Mouse (Mus musculus) embryonic fibroblast, embryonic 13.5 days (primary cell): ENCODE measurements at regions not wholly inside any gene's neighbourhood (a gene's known extent, or its start where the extent isn't known, plus 50 kb on each side); places are given as distances from the start of the nearest gene placed in this dataset.

ENCODE experiments used
- H3K27ac ChIP-seq: 2 replicates; pipeline ENCODE4 v1.5.1; 2012; ENCODE audit warnings: low read length, control low read depth, inconsistent platforms; ENCODE audit not compliant: insufficient read depth
- H3K4me1 ChIP-seq: 2 replicates; pipeline ENCODE4 v1.6.1; 2011; ENCODE audit warnings: low read length; ENCODE audit not compliant: control insufficient read depth, insufficient read depth
- H3K4me3 ChIP-seq: 2 replicates; pipeline ENCODE4 v1.5.1; 2011; ENCODE audit warnings: mild to moderate bottlenecking, control low read depth, low read length; ENCODE audit not compliant: insufficient read depth
- CTCF ChIP-seq: IDR thresholded peaks from 2 replicates; pipeline ENCODE4 v1.5.1; 2011; ENCODE audit warnings: mild to moderate bottlenecking, control low read depth, low read length, moderate library complexity, borderline replicate concordance; ENCODE audit not compliant: insufficient read depth
- POLR2A ChIP-seq: IDR thresholded peaks from 2 replicates; pipeline ENCODE4 v1.6.1; 2011; ENCODE audit warnings: low read depth, mild to moderate bottlenecking, control low read depth, low read length, moderate library complexity

DNA sequence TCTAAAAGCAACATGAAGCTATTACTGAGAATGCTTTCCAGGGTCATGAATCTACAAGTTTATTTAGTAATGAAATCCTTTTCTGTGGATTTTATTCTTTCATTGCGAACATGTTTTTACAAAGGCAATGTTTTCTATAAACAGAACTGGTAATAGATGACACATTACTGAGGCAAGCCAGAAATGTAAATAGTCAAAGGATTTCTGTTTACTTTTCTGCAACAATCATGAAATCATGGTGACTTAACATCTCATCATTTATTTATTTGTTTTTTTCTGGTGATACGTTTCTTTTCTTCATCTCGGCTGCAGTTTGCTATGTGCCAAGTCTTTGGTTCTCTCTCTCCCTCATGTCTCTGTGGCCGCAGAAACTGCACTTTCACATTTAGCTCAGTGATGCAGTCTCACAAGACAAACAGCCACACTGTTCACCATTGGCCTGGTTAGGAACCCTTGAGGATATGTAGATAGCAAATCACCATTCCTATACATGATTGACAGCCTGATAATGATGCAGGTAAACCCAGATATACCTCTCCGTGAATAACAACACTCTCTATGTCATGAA, 462.8 kb downstream of the Ofcc1 start:
- TF ChIP-seq POLR2A (no peak), CTCF (no peak)
- H3K4me1 ChIP-seq, result no peaks in the 10 kb centered on the region
- H3K4me3 ChIP-seq, result no peak overlapping the region
- H3K27ac ChIP-seq, result no peak overlapping the region

DNA sequence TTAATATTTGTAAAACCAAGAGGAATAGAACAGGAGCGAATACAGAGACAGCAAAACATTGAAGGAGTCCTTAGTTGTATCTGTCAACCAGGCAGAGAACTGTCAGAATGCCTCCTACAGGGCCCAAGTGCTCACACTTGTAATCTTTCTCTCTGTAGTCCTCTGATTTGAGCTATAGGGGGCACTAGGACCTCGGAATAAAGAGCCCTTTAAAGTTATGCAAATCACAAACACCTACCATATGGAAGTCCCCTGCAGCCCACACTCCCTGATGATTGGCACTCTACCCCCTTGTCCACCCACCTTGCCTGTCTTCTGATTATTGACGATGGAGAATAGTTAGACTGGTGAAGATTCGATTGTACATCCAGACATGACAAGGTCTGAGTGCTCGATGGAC, 467.1 kb downstream of the Ofcc1 start:
- no peaks in the 10 kb centered on the region for H3K4me1 ChIP-seq
- H3K4me3 ChIP-seq, result no peak overlapping the region
- H3K27ac ChIP-seq, result no peak overlapping the region
- no peak for TF ChIP-seq CTCF
- TF ChIP-seq POLR2A, result no peak

GRCm38 (mm10) chr13:39881066-39881465, 480.2 kb downstream of the Ofcc1 start:
- no peak overlapping the region for H3K27ac ChIP-seq
- TF ChIP-seq CTCF, result no peak
- no peak for TF ChIP-seq POLR2A
- no peaks in the 10 kb centered on the region for H3K4me1 ChIP-seq
- no peak overlapping the region for H3K4me3 ChIP-seq

- Histone ChIP-seq H3K4me3 (no peak overlapping the region), H3K27ac (no peak overlapping the region), H3K4me1 (no peaks in the 10 kb centered on the region)
- TF ChIP-seq POLR2A (no peak), CTCF (no peak)
These were observed 481.1 kb downstream of the Ofcc1 start for GRCm38 (mm10) chr13:39880136-39880535.

DNA sequence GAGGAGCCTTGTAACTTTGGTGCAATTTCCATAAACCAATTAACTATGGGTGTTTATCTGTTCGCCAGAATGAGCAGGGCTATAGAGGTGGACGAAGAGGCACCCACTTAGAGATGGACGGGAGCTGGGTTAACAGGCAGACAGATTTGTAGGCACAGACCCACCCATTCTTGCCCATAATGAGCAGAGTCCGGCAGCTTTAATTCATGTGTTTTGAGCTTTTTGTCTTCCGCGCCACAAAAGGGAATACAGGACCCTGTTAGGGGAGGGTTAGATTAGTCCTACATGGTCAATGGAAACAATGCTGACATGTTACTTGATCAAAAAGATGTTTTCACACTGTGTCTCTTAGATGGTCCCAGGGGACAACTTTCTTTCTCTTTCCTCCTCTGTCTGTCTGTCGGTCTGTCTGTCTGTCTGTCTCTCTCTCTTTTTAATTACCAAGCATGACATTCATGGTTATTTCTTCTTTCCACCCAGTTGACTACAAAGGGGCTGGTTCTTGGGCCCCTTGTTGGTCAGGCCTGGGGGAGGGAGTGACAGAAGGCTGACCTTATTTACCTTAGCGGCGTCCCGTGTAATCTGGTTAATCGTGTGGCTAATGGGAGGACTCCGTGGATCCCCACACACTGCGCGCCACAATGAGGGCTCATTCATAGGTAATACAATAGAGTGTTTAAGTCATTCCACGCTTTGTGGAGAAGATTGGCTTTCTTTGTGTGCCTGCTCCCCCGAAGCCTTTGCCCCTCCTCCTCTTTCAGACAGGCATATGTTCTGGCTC, 483.7 kb downstream of the Ofcc1 start:
- TF ChIP-seq POLR2A (no peak), CTCF (no peak)
- no peak overlapping the region for H3K4me3 ChIP-seq
- no peaks in the 10 kb centered on the region for H3K4me1 ChIP-seq
- H3K27ac ChIP-seq, result no peak overlapping the region

DNA sequence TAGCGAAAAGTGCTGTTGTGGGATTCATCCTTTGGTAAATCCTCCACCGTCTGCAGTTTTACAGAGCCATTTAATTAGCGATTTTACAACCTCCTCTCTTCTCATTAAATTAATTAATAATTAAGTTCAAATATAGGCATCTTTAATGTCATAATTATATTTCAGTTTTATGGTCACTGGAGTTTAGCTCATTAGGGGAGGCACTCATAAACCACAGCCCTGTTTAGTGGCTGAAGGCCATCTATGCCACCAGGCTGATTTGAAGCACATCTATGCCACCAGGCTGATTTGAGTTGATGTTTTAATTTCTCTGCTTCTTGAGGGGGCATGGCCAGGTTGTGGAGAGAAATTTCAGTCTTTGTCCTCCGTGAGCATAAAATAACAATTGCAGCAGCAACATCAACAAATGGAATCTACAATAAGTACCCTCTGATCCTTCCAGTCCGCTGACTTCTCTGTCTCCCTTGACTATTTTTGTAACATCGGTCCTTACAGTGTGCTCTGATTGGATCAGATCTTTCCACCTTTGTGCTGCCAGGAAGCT, 508.9 kb downstream of the Ofcc1 start:
- no peaks in the 10 kb centered on the region for H3K4me1 ChIP-seq
- H3K27ac ChIP-seq, result no peak overlapping the region
- TF ChIP-seq POLR2A (no peak), CTCF (no peak)
- H3K4me3 ChIP-seq, result no peak overlapping the region

GRCm38 (mm10) chr13:39849391-39849790, 511.9 kb downstream of the Ofcc1 start:
- no peaks in the 10 kb centered on the region for H3K4me1 ChIP-seq
- H3K4me3 ChIP-seq, result no peak overlapping the region
- peak overlapping the region; percentile 90 for H3K27ac ChIP-seq
- TF ChIP-seq CTCF, result no peak
- no peak for TF ChIP-seq POLR2A

DNA sequence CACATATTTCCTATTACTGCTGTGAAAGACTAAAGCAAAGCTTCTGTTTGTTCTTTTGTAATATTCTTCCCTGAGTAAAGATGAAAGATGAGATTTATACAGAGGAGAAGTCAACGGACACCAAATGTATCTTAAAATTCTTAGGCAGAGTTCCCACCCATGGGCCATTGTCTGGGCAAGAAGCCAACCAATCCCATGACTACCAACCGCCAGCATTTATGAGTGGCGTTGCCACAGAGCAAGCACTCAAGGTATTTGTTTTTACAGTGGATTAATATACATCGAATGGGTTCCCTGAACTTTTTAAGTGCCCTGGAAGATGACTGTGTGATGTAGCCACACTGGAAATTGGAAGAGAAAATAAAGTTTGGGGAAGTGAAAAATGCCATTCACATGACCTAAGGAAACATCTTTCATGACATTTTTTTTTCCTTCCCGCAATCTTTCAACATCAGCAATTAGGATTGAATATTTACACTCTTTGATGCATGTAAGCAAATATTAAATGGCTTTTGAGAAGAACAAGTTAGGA, 525.1 kb downstream of the Ofcc1 start:
- H3K27ac ChIP-seq, result peak overlapping the region; percentile 19; the same call in 1 of the 2 replicates
- H3K4me3 ChIP-seq, result no peak overlapping the region
- H3K4me1 ChIP-seq, result peaks cover 7% of the 10 kb centered on the region
- TF ChIP-seq POLR2A (no peak), CTCF (no peak)

DNA sequence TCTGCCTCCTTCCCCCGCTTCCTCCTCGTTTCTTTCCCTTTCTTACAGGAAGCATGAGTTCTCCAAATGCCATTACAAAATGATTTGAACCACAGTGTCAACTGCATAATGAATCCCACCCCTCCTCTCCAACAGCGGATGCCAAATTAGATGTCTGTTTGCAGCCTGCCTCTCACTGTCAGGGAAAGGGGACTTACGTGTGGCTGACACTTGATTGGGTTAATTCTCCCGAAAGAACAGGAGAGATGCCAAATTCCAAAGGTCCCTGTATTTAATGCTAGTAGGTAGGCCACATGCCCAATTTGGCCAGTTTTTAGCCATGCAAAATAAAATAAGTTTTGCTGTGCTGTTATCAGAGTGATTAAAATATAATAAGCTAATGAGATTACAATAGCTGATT, 525.9 kb downstream of the Ofcc1 start:
- Histone ChIP-seq H3K27ac (no peak overlapping the region), H3K4me1 (peaks cover 7% of the 10 kb centered on the region), H3K4me3 (no peak overlapping the region)
- TF ChIP-seq CTCF, result no peak
- no peak for TF ChIP-seq POLR2A

- no peak for TF ChIP-seq CTCF
- no peak for TF ChIP-seq POLR2A
- Histone ChIP-seq H3K27ac (no peak overlapping the region), H3K4me3 (no peak overlapping the region), H3K4me1 (peaks cover 7% of the 10 kb centered on the region)
These were observed 526.6 kb downstream of the Ofcc1 start for GRCm38 (mm10) chr13:39834521-39835245.
